In genomic region chr5:27010582-27010981, GRCm38 (mm10) we compare ENCODE assay signal across 16 mouse cellular contexts.
"Had no signal": no experiment of that assay in that cellular context is flagged by ENCODE, and none has a peak within 500 bp of the region (broad histone marks: within the 10 kb centered on the region; RNA-seq: fewer than 3 reads in every experiment).

No protein-coding gene starts in this region.

- H3K27ac ChIP-seq: kidney, postnatal 0 days; limb, embryonic 13.5 days; liver, embryonic 14.5 days; midbrain, embryonic 13.5 days; neural tube, embryonic 15.5 days had no signal

- ATAC-seq: midbrain, embryonic 13.5 days had no signal

- H3K9me3 ChIP-seq: limb, embryonic 13.5 days; midbrain, embryonic 13.5 days; neural tube, embryonic 15.5 days had no signal

- H3K4me3 ChIP-seq: limb, embryonic 13.5 days; midbrain, embryonic 13.5 days; myocyte; neural tube, embryonic 15.5 days had no signal

- H3K9ac ChIP-seq: limb, embryonic 13.5 days; liver, embryonic 14.5 days; lung, embryonic 14.5 days; midbrain, embryonic 13.5 days; neural tube, embryonic 15.5 days had no signal

- H3K4me1 ChIP-seq: limb, embryonic 13.5 days; midbrain, embryonic 13.5 days had no signal

- H3K36me3 ChIP-seq: limb, embryonic 13.5 days; midbrain, embryonic 13.5 days; neural tube, embryonic 15.5 days had no signal

- DNase-seq: kidney, adult 8-10 months; kidney, postnatal 36 days; layer of hippocampus, adult 9-11 months; layer of hippocampus, postnatal 36 days; lung, embryonic 14.5 days; lung, postnatal 10 days; right cerebral cortex, adult 18-20 months; spleen, adult 18-20 months; thymus, adult 18-20 months; thymus, postnatal 25 days had no signal

- H3K27me3 ChIP-seq: limb, embryonic 13.5 days; midbrain, embryonic 13.5 days; neural tube, embryonic 15.5 days had no signal

- H3K4me2 ChIP-seq: limb, embryonic 13.5 days; lung, embryonic 14.5 days; midbrain, embryonic 13.5 days; neural tube, embryonic 15.5 days had no signal
